Mouse (Mus musculus): ENCODE data around the gene Smim1.
A peak's percentile ranks its signal among the peaks of the same experiment; 100 is the strongest.

Smim1 gene

GRCm38 (mm10) chr4:154022407-154022806 is 3.6 kb downstream of the Smim1 start:
- DNase-seq (ENCODE audit: low read depth in 1 of 2, low spot score in 2 of 2) = no peak

DNA sequence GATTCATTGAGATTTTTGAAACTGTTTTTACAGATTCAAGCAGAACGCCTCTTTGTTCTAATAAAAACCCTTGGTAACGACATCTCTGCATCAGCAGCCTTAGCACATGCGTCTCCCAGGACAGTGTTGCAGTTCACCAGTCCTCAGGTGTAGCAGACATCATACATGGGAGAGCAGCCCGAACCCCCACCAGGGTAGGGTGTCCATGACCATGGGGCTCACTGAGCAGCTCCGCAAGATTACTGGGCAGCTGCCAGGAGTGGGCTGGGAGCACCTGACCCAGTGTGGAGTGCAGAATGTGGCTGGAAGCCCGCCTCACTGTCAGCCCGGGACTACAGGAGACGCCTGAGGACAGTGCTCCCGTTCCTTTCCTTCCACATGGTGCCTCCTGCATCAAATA is 4.6 kb downstream of the Smim1 start:
- no peak for DNase-seq (ENCODE audit: low read depth in 1 of 2, low spot score in 2 of 2)

DNA sequence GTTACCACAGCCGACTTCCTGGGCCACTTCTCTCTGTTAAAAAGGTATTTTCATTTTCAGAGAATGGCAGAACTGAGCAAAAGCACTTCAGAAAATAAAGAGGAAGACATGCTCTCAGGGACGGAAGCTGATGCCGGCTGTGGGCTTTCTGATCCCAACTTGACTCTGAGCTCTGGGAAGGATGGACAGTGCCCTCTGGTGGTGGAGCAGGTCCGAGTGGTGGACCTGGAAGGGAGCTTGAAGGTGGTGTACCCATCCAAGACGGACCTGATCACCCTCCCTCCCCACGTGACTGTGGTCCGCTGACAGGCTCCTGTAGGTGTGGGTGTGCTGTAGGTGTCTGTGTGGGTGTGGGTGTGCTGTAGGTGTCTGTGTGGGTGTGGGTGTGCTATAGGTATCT is 6.5 kb downstream of the Smim1 start:
- no peak for DNase-seq (ENCODE audit: low read depth in 1 of 2, low spot score in 2 of 2)

- no peak for DNase-seq (ENCODE audit: low read depth in 1 of 2, low spot score in 2 of 2)
Observed at GRCm38 (mm10) chr4:154015476-154015875, 10.6 kb downstream of the Smim1 start.

- no peak for DNase-seq (ENCODE audit: low read depth in 1 of 2, low spot score in 2 of 2)
Observed at GRCm38 (mm10) chr4:154012132-154012882, 13.7 kb downstream of the Smim1 start.

GRCm38 (mm10) chr4:154011646-154012089 is 14.4 kb downstream of the Smim1 start, which contains the start of gene Lrrc47:
Gene Lrrc47 (plus strand): TSS chr4:154011731.
- DNase-seq (ENCODE audit: low read depth in 1 of 2, low spot score in 2 of 2) = peak; percentile 27 to 51

- DNase-seq (ENCODE audit: low read depth in 1 of 2, low spot score in 2 of 2) = no peak
Observed at GRCm38 (mm10) chr4:154010907-154011645, 15.0 kb downstream of the Smim1 start.

DNA sequence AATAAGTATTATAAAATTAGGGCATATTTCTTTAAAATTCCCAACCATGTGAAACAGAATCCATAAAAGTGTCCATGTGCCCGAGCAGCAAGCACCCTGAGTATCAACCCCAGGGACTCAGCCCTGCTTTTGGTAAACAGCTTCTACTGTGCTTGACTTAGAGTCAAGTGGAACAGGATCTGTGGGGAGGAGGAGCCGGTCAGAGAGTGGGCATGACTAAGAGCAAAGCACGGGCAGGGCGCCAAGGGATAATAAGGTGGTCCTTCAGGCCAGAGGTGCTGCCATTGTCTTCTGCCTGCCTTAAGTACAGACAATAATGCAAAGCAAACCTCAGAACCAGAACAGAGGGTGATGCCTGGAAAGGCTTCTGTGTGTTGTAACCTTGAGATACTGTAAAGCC is 18.3 kb downstream of the Smim1 start:
- no peak for DNase-seq (ENCODE audit: low read depth in 1 of 2, low spot score in 2 of 2)

GRCm38 (mm10) chr4:154006264-154006663 is 19.8 kb downstream of the Smim1 start:
- no peak for DNase-seq (ENCODE audit: low read depth in 1 of 2, low spot score in 2 of 2)

DNA sequence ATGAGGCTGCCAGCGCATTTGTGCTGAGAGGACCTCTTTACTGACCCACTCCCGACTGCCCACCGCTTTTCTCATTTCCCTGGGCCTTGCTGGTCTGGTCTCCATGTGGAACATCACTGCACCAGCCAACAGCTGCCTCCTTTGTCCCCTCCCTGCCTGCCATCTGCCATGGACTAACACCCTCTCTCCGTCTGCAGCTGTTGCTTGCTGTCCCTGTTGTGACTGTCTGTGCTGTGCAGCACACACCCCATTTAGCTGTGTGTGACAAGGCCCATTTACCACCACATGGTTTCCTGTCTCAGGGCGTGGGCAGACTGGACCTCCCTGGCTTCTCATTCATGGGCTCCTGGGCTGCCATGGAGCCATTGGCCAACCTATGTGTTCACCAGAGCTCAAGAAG is 20.5 kb downstream of the Smim1 start:
- DNase-seq (ENCODE audit: low read depth in 1 of 2, low spot score in 2 of 2) = no peak

- no peak for DNase-seq (ENCODE audit: low read depth in 1 of 2, low spot score in 2 of 2)
Observed at GRCm38 (mm10) chr4:153993505-153993904, 32.5 kb downstream of the Smim1 start.

DNA sequence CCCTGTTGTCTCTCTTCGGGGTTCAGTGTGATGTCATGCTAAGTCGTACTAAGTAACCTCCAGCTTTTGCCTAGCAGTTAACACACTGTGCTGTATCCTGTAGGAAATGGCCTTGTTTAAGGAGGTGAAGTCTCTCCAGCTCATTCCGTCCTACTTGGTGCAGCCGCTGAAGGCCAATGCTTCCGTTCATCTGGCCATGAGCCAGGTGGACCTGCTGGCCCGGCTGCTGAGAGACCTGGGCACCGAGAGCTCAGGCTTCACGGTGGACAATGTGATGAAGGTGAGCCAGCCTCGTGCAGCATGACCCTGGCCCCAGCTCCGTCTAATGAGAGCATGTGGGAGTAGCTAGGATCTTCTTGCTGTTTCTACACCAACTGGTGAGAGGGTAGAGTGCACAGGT is 33.3 kb downstream of the Smim1 start:
- DNase-seq (ENCODE audit: low read depth in 1 of 2, low spot score in 2 of 2) = no peak

GRCm38 (mm10) chr4:153980470-153980869 is 45.6 kb downstream of the Smim1 start:
- DNase-seq (ENCODE audit: low read depth in 1 of 2, low spot score in 2 of 2) = no peak

- DNase-seq (ENCODE audit: low read depth in 1 of 2, low spot score in 2 of 2) = no peak
Observed at GRCm38 (mm10) chr4:153979243-153979642, 46.8 kb downstream of the Smim1 start.

DNA sequence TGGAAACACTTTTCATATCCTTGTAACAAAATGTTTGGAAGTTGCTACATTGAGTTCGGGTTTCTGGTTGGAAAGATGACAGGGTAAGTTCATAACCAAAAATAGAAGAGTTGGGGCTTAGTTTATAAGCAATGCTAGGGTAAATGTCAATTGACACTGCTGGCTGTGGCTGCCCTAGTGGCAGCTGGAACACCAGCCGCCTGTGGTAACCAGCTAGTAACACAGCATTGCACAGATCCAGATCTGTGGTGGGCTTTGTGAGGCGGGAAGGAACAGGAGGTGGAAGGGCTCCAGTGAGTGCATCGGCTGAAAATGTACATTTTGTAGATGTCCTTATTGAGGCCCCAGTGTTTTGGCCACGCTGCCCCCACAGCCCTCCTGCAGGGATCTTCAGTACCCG is 50.3 kb downstream of the Smim1 start:
- no peak for DNase-seq (ENCODE audit: low read depth in 1 of 2, low spot score in 2 of 2)

- no peak for DNase-seq (ENCODE audit: low read depth in 1 of 2, low spot score in 2 of 2)
Observed at GRCm38 (mm10) chr4:153975292-153975662, 50.8 kb downstream of the Smim1 start.

- DNase-seq (ENCODE audit: low read depth in 1 of 2, low spot score in 2 of 2) = peak; percentile 80 to 87
Observed at GRCm38 (mm10) chr4:153974431-153975291, 51.4 kb downstream of the Smim1 start, which contains the start of the genes Dffb and Cep104. Gene Dffb (minus strand): TSS chr4:153975126. Gene Cep104 (plus strand): TSS chr4:153975194.

Measured in monocyte, adult 2 months (primary cell).